Mouse (Mus musculus): ENCODE measurements around the gene Epb41l3. TPM values are rescaled to one million over a fixed set of nuclear protein-coding genes. Genes with fewer than 3 reads are reported as not detected.
A peak's percentile ranks its signal among the peaks of the same experiment; 100 is the strongest.

Gene Epb41l3
- polyA plus RNA-seq, 1 experiment from 2014 or later = 53.8 TPM

DNA sequence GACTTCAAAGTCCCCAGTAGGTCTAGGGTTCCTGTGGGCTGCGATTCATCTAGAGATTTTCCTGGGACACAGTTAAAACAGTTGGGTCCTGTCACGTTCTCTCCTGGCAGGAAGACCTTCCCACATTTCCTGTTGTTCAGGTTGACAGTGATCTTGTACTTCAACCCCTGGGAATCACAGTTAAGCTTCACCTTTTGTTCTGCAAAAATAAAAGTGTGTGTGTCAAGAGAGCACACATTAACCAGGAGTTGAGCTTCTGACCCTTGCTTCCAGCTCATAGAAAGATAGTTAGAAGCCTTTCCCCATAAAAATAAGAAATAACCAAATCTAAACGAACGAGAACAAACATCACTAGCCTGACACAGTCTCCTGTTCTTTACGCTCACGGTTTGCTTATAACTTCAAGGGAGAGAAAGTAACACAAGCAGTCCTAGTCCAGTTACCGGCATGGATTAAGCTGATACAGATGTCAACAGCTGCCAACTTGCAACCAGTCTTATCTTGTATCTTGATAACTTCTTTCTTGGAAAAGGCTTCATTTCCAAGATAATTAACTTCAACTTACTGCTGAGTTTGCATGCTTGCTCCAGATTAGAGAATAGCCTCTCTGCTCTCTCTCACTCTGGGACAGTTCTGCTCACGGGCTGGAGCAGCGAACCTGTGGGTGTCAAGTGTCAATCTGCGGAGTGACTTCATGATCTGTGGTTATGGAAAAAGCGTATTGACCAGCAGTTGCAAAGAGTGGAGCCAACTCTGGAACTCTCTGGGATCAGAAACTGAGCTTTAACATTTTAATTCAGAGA is 7.3 kb upstream of the Epb41l3 start:
- Histone ChIP-seq H3K9me3 (replicated peaks; ENCODE audit: control insufficient read depth, low read length) (no peaks in the 10 kb centered on the region), H3K4me3 (ENCODE audit: low read depth, low read length) (no peak overlapping the region), H3K4me1 (ENCODE audit: control insufficient read depth, insufficient read depth, low read length) (no peaks in the 10 kb centered on the region), H3K9ac (ENCODE audit: low read length) (no peak overlapping the region), H3K36me3 (ENCODE audit: control insufficient read depth, insufficient read depth, low read length) (no peaks in the 10 kb centered on the region), H3K27ac (ENCODE audit: low read depth, low read length) (no peak overlapping the region), H3K4me2 (ENCODE audit: low read length) (no peak overlapping the region), H3K27me3 (replicated peaks; ENCODE audit: control insufficient read depth, insufficient read depth, low read length) (no peaks in the 10 kb centered on the region)
- ATAC-seq (no peak), DNase-seq (ENCODE audit: low spot score) (no peak)
- 83% methylated on average over 11 of the region's 11 CpGs for WGBS

DNA sequence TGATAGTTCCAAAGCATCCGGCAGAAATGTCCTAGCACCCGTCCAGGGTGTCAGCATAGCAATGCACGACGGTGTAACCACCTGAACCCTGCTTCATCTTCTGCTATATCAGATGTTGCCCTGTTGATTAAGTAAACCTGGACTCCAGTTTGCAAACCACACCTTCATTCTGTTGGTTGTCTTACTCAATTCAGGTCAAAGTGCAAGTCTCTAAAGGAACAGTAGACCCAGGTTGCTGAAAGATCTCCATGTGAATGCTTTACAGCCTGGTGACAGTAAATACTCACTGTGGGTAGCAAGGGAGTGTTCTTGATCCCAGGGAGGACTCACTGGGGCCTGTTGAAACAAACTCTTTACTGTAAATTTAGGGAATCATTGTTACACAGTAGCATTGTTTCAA is 1.4 kb upstream of the Epb41l3 start:
- DNase-seq (ENCODE audit: low spot score) (no peak), ATAC-seq (no peak)
- no peak overlapping the region for H3K4me3 ChIP-seq (ENCODE audit: low read depth, low read length)
- H3K4me1 ChIP-seq (ENCODE audit: control insufficient read depth, insufficient read depth, low read length) = no peaks in the 10 kb centered on the region; the same call in 1 of the 2 replicates
- 83% methylated on average over 4 of the region's 4 CpGs for WGBS
- no peaks in the 10 kb centered on the region for H3K36me3 ChIP-seq (ENCODE audit: control insufficient read depth, insufficient read depth, low read length)
- H3K27ac ChIP-seq (ENCODE audit: low read depth, low read length) = no peak overlapping the region
- H3K9ac ChIP-seq (ENCODE audit: low read length) = no peak overlapping the region
- peaks cover 24% of the 10 kb centered on the region for H3K27me3 ChIP-seq (replicated peaks; ENCODE audit: control insufficient read depth, insufficient read depth, low read length)
- H3K9me3 ChIP-seq (replicated peaks; ENCODE audit: control insufficient read depth, low read length) = no peaks in the 10 kb centered on the region
- H3K4me2 ChIP-seq (ENCODE audit: low read length) = no peak overlapping the region

DNA sequence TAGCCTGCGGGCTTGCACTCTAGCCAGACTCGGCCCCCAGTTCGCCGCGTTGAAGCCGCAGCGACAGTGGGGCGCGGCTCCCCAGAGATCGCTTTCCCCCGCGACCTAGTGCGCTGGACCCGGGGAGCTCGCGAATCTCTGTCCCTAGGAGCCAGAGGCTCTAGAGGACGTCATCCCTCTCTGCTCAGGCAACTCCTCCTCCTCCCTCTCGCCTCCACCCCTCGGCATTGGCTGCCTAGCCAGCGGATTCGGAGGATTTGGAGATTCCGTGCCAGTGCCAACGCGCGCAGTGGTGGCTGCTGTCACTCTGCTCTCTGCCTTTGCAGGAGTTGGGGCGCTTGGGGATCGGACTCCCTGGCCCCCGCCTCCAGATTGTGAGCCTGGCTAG is 749 bp downstream of the Epb41l3 start:
- Histone ChIP-seq H3K4me2 (ENCODE audit: low read length) (peak overlapping the region; percentile 100), H3K27ac (ENCODE audit: low read depth, low read length) (no peak overlapping the region), H3K9ac (ENCODE audit: low read length) (peak overlapping the region; percentile 65), H3K9me3 (replicated peaks; ENCODE audit: control insufficient read depth, low read length) (no peaks in the 10 kb centered on the region), H3K4me3 (ENCODE audit: low read depth, low read length) (peak overlapping the region; percentile 54), H3K27me3 (replicated peaks; ENCODE audit: control insufficient read depth, insufficient read depth, low read length) (peaks cover 24% of the 10 kb centered on the region), H3K36me3 (ENCODE audit: control insufficient read depth, insufficient read depth, low read length) (no peaks in the 10 kb centered on the region), H3K4me1 (ENCODE audit: control insufficient read depth, insufficient read depth, low read length) (no peaks in the 10 kb centered on the region; the same call in 1 of the 2 replicates)
- under 1% methylated on average over 27 of the region's 28 CpGs for WGBS
- ATAC-seq = peak; percentile 78
- peak; percentile 83 for DNase-seq (ENCODE audit: low spot score)

DNA sequence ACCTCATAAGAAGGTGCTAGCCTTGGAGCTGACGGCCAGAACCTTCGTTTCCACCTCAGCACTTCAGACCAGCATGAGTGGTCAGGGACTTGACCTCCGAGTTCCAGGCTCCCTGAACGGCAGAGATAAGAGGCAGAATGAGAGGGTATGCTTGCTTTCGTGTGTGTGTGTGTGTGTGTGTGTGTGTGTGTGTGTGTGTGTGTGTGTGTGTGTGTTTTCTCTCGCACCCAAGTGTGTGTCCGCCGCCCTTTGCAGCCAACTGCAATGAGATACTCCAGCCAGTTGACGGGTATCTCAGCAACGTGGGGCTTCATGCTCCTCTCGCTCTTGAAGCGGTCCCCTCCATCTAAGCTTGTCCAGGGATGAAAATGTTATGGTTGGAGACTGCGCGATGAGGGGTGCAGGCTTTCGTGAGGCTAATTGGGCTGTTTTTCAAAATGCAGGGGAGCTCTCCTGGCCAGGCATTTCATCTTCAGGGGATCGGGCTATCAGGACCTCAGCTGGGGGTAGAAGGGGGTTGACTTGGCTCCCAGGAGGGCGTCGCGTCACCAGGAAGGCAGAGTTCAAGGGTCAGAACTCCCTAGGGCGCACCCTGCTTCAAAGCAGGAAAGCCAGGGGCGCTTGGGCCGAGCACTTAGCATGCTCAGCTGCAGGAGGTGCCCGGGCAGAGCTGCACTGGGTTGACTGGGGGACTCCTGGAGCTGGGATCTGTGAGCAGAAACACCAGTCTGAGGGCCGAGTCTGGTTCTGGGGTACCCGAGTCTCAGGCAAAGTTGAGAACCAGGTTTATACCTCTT is 1.5 kb downstream of the Epb41l3 start:
- H3K4me2 ChIP-seq (ENCODE audit: low read length) = peak overlapping the region; percentile 100
- DNase-seq (ENCODE audit: low spot score) (no peak), ATAC-seq (0 out of 2 replicates have a peak, but pooled peaks have one; percentile 5)
- peaks cover 24% of the 10 kb centered on the region for H3K27me3 ChIP-seq (replicated peaks; ENCODE audit: control insufficient read depth, insufficient read depth, low read length)
- H3K9me3 ChIP-seq (replicated peaks; ENCODE audit: control insufficient read depth, low read length) = no peaks in the 10 kb centered on the region
- WGBS = 2% methylated on average over 25 of the region's 25 CpGs
- H3K4me1 ChIP-seq (ENCODE audit: control insufficient read depth, insufficient read depth, low read length) = no peaks in the 10 kb centered on the region; the same call in 1 of the 2 replicates
- H3K27ac ChIP-seq (ENCODE audit: low read depth, low read length) = no peak overlapping the region
- H3K4me3 ChIP-seq (ENCODE audit: low read depth, low read length) = peak overlapping the region; percentile 54
- H3K36me3 ChIP-seq (ENCODE audit: control insufficient read depth, insufficient read depth, low read length) = no peaks in the 10 kb centered on the region
- peak overlapping the region; percentile 65; the same call in 1 of the 2 replicates for H3K9ac ChIP-seq (ENCODE audit: low read length)

DNA sequence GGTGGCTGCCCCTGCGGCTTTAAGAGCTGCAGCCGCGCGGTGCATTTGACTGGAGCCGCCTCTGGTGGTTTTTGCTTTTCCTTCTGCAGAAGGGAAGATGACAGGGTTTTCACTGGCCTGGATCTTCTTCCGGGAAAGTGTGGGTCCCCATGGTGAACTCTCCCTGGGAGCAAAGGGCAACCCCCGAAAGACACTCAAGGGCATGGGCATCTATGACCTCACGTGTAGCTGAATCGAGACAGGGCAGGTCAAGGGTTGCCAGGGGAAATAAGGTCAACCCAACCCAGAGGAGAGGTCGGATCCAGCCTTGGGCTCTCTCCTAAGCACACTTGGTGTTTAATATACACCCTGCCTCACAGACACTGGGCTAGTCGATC is 2.0 kb downstream of the Epb41l3 start:
- H3K27ac ChIP-seq (ENCODE audit: low read depth, low read length) = no peak overlapping the region
- H3K36me3 ChIP-seq (ENCODE audit: control insufficient read depth, insufficient read depth, low read length) = no peaks in the 10 kb centered on the region
- no peak for DNase-seq (ENCODE audit: low spot score)
- H3K9me3 ChIP-seq (replicated peaks; ENCODE audit: control insufficient read depth, low read length) = no peaks in the 10 kb centered on the region
- H3K27me3 ChIP-seq (replicated peaks; ENCODE audit: control insufficient read depth, insufficient read depth, low read length) = peaks cover 24% of the 10 kb centered on the region
- H3K9ac ChIP-seq (ENCODE audit: low read length) = no peak overlapping the region
- peak overlapping the region; percentile 54 for H3K4me3 ChIP-seq (ENCODE audit: low read depth, low read length)
- 18% methylated on average over 11 of the region's 11 CpGs for WGBS
- no peaks in the 10 kb centered on the region; the same call in 1 of the 2 replicates for H3K4me1 ChIP-seq (ENCODE audit: control insufficient read depth, insufficient read depth, low read length)
- peak overlapping the region; percentile 100 for H3K4me2 ChIP-seq (ENCODE audit: low read length)
- no peak for ATAC-seq

DNA sequence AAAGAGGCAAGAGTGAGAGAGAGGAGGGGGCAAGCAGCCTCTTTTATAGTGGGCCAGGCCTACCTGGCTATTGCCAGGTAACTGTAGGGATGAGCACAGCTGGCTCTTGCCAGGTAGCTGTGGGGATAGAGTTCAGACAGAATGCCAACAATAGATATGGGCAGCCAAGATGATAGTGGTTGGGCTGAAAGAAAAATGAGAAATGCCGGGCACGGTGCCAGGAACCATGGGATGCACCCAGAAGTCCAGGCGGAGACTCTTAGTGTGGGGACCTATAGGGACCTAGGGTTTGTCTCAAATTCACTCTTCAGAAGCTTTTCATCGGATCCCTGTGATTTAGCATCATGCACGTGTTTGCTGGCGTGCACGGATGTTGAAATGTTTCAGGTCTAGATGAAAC is 6.8 kb downstream of the Epb41l3 start:
- H3K27ac ChIP-seq (ENCODE audit: low read depth, low read length) = no peak overlapping the region
- DNase-seq (ENCODE audit: low spot score) (no peak), ATAC-seq (no peak)
- no peaks in the 10 kb centered on the region for H3K36me3 ChIP-seq (ENCODE audit: control insufficient read depth, insufficient read depth, low read length)
- no peak overlapping the region for H3K4me2 ChIP-seq (ENCODE audit: low read length)
- H3K9me3 ChIP-seq (replicated peaks; ENCODE audit: control insufficient read depth, low read length) = no peaks in the 10 kb centered on the region
- H3K9ac ChIP-seq (ENCODE audit: low read length) = no peak overlapping the region
- no peak overlapping the region for H3K4me3 ChIP-seq (ENCODE audit: low read depth, low read length)
- no peaks in the 10 kb centered on the region for H3K4me1 ChIP-seq (ENCODE audit: control insufficient read depth, insufficient read depth, low read length)
- 91% methylated on average over 7 of the region's 7 CpGs for WGBS
- H3K27me3 ChIP-seq (replicated peaks; ENCODE audit: control insufficient read depth, insufficient read depth, low read length) = peaks cover 14% of the 10 kb centered on the region

DNA sequence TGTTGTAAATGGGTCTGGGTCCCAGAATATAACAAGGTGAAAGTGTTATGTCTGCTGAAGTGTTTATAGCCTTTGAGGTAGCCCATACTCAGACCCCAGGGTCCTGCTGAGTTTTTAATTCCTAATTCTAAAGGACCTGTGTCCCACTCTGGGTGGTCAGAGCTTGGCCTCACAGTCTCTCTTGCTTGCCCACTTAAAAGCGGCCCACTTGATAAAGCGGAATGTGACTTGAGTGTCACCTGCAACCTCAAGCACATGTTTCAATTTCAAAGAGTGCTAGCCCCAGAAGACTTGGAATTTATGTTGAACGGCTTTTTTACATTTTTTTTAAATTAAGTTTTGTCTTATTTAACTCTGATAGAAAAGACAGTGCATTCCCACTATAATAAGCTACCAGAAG is 16.1 kb downstream of the Epb41l3 start:
- 91% methylated on average over 3 of the region's 3 CpGs for WGBS
- Histone ChIP-seq H3K4me3 (ENCODE audit: low read depth, low read length) (no peak overlapping the region), H3K36me3 (ENCODE audit: control insufficient read depth, insufficient read depth, low read length) (no peaks in the 10 kb centered on the region), H3K9ac (ENCODE audit: low read length) (no peak overlapping the region), H3K4me1 (ENCODE audit: control insufficient read depth, insufficient read depth, low read length) (no peaks in the 10 kb centered on the region), H3K4me2 (ENCODE audit: low read length) (no peak overlapping the region), H3K27me3 (replicated peaks; ENCODE audit: control insufficient read depth, insufficient read depth, low read length) (no peaks in the 10 kb centered on the region), H3K27ac (ENCODE audit: low read depth, low read length) (no peak overlapping the region), H3K9me3 (replicated peaks; ENCODE audit: control insufficient read depth, low read length) (no peaks in the 10 kb centered on the region)
- no peak for DNase-seq (ENCODE audit: low spot score)
- ATAC-seq = no peak

DNA sequence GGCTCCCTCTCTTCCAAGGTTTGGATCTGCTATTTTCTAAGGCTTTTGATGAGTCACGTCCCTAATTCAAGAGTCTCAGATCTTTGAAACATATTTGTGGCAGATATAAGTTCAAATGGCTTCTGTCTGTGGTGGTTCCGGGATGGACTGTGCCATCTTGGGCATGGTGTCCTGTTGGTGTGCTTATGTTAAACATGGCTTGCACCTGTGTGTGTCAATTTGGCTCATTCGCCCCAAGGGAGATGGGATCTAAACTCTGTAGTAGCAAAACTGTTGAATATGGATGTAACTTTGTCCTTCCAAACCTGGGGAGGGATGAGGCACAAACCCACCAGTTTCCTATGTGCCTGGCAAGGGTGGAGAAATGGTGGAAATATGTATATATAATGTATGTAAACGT is 21.6 kb downstream of the Epb41l3 start:
- WGBS = 87% methylated on average over 4 of the region's 4 CpGs

DNA sequence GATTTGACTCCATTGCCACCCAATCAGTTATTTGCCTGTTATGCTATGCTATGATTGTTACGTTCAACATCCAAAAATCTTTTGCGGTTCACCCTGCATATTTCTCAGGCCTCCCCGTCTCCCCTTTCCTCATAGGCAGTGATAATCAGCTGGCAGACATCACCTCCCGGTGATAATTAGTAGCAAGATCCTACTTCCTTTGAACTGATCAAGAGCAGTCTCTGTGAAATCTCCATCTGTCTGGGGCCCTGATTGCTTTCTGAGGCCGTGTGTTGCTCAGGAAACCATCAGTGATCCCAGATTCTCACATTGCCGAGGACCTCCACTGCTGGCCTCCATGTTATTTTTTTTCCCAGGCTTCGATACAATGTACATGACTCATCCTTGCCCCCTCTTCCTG is 22.5 kb downstream of the Epb41l3 start:
- ATAC-seq (no peak), DNase-seq (ENCODE audit: low spot score) (no peak)
- Histone ChIP-seq H3K36me3 (ENCODE audit: control insufficient read depth, insufficient read depth, low read length) (no peaks in the 10 kb centered on the region), H3K4me2 (ENCODE audit: low read length) (no peak overlapping the region), H3K9ac (ENCODE audit: low read length) (no peak overlapping the region), H3K27ac (ENCODE audit: low read depth, low read length) (no peak overlapping the region), H3K4me3 (ENCODE audit: low read depth, low read length) (no peak overlapping the region), H3K9me3 (replicated peaks; ENCODE audit: control insufficient read depth, low read length) (no peaks in the 10 kb centered on the region), H3K27me3 (replicated peaks; ENCODE audit: control insufficient read depth, insufficient read depth, low read length) (no peaks in the 10 kb centered on the region), H3K4me1 (ENCODE audit: control insufficient read depth, insufficient read depth, low read length) (no peaks in the 10 kb centered on the region)
- 68% methylated on average over 7 of the region's 7 CpGs for WGBS

More for the DNA sequence above, 21.6 kb downstream of the Epb41l3 start:
- Histone ChIP-seq H3K9me3 (replicated peaks; ENCODE audit: control insufficient read depth, low read length) (no peaks in the 10 kb centered on the region), H3K4me2 (ENCODE audit: low read length) (no peak overlapping the region), H3K36me3 (ENCODE audit: control insufficient read depth, insufficient read depth, low read length) (no peaks in the 10 kb centered on the region), H3K27ac (ENCODE audit: low read depth, low read length) (no peak overlapping the region), H3K27me3 (replicated peaks; ENCODE audit: control insufficient read depth, insufficient read depth, low read length) (no peaks in the 10 kb centered on the region), H3K9ac (ENCODE audit: low read length) (no peak overlapping the region), H3K4me1 (ENCODE audit: control insufficient read depth, insufficient read depth, low read length) (no peaks in the 10 kb centered on the region), H3K4me3 (ENCODE audit: low read depth, low read length) (no peak overlapping the region)
- no peak for ATAC-seq
- no peak for DNase-seq (ENCODE audit: low spot score)

Measured in forebrain, embryonic 14.5 days (tissue).